Mouse (Mus musculus) kidney, adult 2 months (tissue): ENCODE measurements around the gene Plekhm1.

Experiments used
- CTCF ChIP-seq: fragments of 200-500 bp; conservative IDR thresholded peaks from 2 replicates; pipeline ENCODE4 v1.5.1; 2011; ENCODE audit warnings: low read depth, mild to moderate bottlenecking, control low read depth, low read length, moderate library complexity, mixed read lengths; ENCODE audit not compliant: insufficient read depth, insufficient read length
- POLR2A ChIP-seq: fragments of 200-500 bp; IDR thresholded peaks from one replicate; pipeline ENCODE4 v1.6.1; 2011; ENCODE audit warnings: low read depth, low read length, control low read depth

DNA sequence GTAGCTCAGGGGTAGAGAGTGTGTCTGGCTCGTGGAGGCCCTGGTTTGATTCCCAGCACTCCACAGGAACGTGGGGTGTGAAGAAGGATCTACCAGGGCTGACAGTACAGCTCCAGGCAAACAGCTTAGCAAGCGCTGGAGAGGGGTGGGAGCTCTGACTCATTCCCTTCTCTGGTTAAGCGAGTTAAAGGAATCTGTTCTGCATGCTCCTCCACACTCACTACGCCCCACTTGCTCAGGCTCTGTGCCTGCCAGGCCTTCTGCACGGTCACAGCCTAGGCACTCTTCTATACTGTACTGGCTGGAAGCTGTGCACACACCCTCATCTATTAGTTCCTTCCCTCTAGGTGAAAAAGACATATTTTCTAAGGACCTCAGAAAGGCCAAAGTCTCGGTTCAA lies 18.5 kb downstream of the Plekhm1 start:
- TF ChIP-seq CTCF (no peak), POLR2A (no peak)
